Mouse (Mus musculus): ENCODE data around the gene Atl3. TPM values are rescaled to one million over a fixed set of nuclear protein-coding genes. Genes with fewer than 3 reads are reported as not detected.
A peak's percentile ranks its signal among the peaks of the same experiment; 100 is the strongest.
"Not testable (repeated sequence)": the region's sequence is repeated elsewhere in the genome, so short reads cannot be mapped to it uniquely, and the experiment has no call there.

Gene Atl3
- total RNA-seq, 2 experiments from 2014 or later, result 84.3 to 121 TPM

DNA sequence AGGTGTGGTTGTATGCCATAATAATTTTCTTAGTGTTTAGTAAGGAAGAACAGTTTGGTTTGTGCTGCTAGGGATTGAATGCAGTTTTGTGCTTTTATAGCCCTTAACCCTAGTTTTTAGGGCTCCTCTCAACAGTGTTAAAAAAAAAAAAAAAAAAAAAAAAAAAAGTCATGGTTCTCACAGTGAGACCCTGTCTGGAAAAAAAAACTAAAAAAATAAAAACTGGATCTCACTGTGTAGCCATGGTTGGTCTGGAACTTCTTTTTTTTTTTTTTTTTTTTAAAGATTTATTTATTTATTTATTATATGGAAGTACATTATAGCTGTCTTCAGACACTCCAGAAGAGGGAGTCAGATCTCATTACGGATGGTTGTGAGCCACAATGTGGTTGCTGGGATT is 2.2 kb downstream of the Atl3 start:
- not testable (repeated sequence) for DNase-seq (ENCODE audit: low spot score in 2 of 2)

DNA sequence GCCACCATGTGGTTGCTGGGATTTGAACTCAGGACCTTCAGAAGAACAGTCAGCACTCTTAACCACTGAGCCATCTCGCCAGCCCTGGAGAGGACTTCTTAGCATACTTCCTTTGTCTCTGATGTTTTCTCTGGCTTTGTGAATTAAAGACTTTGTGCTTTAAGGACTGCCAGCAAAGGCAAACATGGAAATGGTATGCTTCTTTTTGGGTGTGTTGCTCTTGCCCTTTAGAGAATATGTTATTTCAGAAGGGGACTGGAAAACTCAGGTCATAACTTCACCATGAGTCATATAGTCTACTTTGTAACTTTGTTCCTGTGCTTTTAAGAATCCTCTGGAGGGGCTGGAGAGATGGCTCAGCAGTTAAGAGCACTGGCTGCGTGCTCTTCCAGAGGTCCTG is 5.0 kb downstream of the Atl3 start:
- DNase-seq (ENCODE audit: low spot score in 2 of 2), result no peak

DNA sequence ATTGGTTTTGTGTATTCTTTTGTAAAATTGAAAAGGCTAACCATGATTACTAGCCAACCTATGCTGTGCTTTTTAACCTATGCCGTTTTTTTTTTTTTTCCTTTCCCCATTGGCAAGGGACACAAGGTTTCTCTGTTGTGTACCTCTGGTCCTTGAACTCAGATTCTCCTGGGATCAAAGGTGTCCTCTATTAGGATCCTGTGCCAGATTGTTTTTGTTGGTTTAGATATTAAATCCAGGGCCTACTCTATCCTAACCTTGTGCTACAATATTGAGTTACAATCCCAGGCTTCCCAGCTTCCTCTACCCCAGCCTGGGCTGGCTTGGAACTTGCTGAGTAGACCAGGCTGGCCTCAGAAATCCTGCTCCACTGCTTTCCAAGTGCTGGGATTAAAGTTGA is 6.9 kb downstream of the Atl3 start:
- DNase-seq (ENCODE audit: low spot score in 2 of 2), result no peak

DNA sequence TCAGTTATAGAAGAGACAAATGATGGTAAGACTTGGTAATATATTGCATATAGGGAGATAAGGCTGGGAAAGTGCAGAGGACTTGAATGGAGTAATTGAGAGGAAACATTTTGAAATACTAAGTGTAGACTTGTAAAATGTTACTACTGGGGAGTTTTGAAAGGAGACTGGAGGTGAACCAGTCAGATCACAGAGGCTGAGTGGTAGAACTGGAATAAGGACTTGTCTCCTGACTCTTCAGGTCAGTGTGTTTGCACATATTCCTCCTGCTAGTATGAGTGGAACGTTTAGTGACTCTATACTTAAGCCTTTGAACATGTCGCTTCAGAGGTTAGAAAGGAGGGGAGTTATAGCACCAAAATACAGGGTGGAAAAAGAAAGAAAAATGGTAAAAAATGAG is 8.6 kb downstream of the Atl3 start:
- DNase-seq (ENCODE audit: low spot score in 2 of 2), result no peak

DNA sequence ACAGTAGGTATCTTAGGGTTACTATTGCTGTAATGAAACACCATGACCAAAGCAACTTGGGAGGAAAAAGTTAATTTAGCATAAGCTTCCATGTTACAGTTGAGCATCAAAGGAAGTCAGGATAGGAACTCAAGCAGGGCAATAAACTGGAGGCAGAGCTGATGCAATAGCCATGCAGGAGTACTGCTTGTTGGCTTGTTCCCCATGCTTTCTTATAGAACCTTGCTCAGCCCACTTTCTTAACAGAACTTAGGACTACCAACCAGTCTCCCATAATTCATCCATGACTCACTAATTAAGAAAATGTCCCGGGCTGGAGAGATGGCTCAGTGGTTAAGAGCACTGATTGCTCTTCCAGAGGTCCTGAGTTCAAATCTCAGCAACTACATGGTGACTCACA is 12.5 kb downstream of the Atl3 start:
- no peak for DNase-seq (ENCODE audit: low spot score in 2 of 2)

DNA sequence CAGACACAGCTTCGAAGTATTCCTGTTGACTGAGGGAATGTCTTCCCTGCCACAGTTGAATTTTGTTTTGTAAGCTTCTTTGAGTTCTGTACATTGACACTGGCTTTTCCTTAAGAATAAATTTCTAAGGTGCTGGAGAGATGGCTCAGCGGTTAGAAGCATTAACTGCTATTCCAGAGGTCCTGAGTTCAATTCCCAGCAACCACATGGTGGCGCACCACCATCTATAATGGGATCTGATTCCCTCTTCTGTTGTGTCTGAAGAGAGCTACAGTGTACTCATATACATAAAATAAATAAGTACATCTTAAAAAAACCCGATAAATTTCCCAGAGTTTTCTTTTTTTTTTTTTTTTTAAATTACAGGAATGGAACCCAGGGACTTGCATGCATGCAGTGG is 14.2 kb downstream of the Atl3 start:
- DNase-seq (ENCODE audit: low spot score in 2 of 2), result no peak

DNA sequence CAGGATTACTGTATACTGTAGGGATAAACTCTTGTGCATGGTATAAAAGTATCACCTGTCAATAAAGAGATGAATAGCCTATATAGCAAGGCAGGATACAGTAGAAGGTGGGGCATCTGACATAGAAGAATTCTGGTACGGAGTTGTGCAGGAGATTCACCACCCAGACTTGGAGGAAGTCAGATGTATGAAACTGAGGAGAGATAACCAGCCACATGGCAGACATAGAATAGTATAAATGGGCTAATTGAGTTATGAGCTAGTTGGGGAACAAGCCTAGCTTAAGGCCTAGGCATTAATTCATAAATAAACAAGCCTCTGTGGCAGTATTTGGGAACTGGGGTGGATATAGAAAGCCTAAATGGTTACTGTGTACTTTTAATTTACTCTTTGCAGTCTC is 22.6 kb downstream of the Atl3 start:
- no peak for DNase-seq (ENCODE audit: low spot score in 2 of 2)

DNA sequence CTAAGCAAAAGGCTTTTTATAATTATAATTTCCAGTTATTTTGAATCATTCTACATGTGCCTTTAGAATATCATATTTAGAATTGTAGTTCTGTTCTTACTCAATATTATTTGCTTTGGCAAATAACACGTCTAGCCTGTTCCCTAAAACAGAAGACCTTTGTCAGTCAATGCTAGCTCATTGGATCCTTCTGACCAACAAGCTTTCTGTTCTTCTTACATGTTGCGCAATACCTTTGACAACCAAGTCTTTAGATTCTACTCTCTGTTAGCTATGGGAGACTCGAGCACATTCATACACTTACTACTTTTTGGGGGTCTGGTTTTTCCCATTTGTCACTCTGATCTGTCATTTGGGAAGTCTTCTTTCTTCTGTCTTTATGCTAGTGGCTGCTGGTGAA is 27.8 kb downstream of the Atl3 start:
- no peak for DNase-seq (ENCODE audit: low spot score in 2 of 2)

DNA sequence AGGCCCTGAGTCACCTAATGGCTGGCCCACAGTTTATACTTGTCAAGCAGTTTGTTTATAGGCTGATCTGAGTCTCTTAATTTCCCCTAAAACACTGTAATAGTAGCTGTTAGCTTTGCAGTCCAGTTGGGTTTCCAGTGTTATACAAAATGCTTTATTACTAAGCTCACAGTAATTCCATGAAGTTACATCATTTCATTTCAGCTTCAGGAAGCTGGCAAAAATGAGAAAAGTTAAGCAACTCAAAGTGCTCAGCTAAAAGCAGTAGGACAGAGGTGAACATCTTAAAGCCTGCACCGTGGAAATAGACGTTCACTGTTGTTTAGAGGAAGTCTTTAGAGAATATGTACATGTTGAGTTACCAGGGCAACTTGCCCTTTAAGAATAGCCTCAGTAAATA is 29.0 kb downstream of the Atl3 start:
- no peak for DNase-seq (ENCODE audit: low spot score in 2 of 2)

DNA sequence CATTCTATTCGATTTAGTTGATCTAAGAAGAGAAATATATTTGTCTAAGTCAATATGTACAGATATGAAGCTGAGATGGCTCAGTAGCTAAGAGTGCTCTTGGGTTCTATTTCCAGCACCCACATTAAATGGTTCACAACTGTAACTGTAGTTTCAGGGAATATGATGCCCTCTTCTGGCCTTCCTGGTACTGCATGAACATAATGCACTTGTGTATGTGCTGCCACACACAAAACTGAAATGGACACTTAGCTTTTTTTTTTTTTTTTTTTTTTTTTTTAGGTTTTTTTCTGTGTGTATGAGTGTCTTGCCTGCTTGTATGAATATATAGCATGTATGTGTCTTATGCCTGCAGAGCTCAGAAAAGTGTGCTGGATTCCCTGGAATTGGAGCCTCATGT is 29.5 kb downstream of the Atl3 start:
- DNase-seq (ENCODE audit: low spot score in 2 of 2), result no peak

DNA sequence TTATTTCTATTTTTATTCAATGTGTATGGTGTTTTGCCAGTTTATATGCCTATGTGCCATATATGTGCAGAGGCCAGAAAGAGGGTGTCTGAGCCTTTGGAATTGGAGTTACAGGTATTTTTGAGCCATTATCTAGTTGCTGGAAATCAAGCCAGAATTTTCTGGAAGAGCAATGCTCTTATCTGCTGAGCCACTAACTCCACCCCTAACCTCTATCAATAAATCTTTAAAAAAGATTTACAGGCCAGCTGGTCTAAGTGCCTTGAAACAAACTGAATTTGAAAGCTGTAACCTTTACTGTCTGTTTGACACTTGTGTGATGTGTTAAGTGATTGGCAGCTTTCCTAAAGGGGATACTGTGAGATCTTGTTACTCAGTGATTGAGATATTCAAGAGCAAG is 29.9 kb downstream of the Atl3 start:
- DNase-seq (ENCODE audit: low spot score in 2 of 2), result no peak

DNA sequence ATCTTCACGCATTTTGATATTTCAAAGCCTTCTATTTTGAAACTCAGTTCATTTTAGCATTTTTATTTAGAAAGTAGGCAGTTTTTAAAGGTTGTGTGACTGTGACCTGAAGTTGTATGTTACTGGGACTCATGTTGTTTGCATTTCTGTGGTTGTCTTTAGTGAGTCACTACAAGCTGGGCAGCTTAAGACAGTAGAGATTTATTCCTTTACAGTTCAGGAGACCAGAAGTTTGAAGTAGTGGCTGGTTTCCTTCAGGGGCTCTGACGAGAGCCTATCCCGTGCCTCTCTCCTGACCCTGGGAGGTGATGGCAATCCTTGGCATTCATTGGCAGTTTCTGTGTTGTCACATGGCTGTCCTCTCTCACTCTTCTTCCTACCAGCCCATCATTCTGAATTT is 31.0 kb downstream of the Atl3 start:
- DNase-seq (ENCODE audit: low spot score in 2 of 2), result no peak

DNA sequence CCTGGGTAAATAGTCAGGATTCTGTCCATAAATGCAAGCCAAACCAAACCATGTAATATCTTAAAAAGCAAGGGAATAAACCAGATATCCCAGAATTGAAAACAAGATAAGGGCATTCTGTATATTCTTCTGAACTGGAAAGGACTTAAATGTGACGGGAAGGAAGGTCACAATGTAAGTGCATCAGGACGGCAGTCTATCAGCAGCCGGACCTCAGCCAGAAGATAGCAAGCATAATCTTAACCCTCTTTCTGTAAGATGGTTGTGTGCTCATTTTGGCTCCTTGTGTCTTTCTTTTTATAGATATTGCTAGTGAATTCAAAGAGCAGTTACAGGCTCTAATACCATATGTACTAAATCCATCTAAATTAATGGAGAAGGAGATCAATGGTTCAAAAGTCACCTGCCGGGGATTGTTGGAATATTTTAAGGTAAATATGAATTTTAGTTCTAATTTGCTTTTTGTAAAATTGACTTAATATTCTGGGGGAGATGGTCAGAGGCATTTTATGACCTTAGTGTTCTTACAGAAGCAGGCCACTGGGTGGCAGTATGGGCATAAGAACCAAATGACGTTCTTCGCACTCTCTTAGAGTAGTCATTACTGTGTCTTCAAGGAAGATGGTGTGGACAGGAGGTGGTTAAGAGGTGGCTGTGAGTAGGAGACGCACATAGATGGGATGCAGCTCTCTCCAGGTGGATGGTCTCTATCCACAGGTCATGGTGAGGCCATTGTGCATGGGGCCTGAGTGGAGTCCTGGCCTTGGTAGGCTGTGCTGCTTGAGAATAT is 35.0 kb downstream of the Atl3 start:
- DNase-seq (ENCODE audit: low spot score in 2 of 2), result peak; percentile 49 to 65

DNA sequence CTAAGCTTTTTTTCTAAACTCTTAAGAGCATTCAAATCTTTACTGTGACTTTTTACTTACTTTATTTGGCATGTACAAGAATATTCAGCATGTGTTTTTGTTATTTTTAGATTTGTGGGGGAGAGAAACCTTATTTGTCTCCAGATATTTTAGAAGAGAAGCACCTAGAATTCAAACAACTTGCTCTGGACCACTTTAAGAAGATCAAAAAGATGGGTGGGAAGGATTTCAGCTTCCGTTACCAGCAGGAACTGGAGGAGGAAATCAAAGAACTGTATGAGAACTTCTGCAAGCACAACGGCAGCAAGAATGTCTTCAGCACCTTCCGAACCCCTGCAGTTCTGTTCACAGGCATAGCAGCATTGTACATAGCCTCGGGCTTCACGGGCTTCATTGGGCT is 38.1 kb downstream of the Atl3 start:
- no peak for DNase-seq (ENCODE audit: low spot score in 2 of 2)

DNA sequence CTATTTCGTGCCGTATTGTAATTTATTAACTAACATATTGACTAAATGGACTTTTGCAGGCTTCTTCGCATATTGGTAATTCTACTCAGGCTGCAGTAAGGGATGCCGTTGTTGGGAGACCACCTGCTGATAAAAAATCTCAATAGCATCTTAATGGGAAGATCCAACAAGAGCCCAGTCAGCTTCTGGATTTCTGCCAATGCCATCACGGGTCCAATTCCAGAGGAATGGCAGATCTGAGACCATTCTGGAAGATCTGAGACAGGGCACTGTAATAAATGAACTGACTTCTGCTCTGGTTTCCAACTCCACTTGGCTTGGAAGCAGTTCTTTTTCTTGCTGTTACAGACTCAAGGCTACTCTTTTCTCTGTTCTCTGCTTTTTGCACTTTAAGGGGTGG is 40.1 kb downstream of the Atl3 start:
- DNase-seq (ENCODE audit: low spot score in 2 of 2), result no peak

DNA sequence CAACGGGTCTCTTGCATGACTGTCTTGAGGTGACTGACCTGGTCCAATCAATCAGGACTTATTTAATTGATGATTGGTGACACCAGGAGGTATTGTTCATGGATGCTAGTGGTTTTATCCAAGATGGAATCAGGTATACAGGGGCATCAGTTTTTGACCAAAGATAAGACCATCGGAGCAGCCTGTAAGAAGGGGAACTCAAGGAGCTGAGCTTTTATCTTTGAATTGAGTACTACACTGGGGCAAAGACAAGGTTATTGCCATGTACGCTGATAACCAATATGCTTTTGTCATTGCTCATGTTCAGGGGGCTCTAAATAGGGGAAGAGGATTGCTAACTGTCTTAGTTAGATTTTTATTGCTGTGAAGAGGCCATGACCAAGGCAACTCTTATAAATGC is 55.1 kb downstream of the Atl3 start:
- DNase-seq (ENCODE audit: low spot score in 2 of 2), result no peak

DNA sequence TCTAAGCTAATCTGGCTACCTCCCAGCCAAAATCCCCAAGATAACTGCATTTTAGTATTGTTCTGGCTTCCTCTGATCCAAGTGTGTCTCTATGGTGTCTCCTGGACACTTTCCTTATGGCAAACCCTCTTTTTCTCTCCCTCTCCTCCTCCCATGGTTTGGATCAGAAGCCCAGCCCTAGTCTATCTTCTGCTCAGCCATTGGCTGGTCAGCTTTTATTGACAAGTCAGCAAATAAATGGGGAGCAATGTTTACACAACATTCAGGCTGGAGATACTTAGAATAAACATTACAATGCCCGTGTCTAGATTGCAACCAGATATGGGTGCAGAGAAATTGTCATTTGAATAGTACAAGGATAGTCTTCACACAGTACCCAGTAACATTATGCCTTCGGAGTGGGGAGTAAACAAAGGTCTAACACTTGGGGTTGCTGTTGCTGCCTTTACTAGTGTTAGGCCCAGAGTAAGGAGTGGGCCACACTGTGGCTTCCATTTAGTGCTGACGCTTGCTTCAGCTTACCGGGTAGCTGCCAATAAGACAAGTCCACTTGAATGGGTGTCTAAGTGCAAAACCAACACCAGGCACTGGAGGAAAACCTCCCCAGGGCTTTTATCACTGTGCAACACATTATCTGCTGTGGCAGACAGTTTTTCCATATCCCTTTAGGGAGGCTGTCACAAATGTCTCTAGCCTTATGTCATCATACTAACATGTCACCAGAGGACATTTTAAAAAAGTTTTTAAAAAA is 57.9 kb downstream of the Atl3 start:
- DNase-seq (ENCODE audit: low spot score in 2 of 2), result no peak

DNA sequence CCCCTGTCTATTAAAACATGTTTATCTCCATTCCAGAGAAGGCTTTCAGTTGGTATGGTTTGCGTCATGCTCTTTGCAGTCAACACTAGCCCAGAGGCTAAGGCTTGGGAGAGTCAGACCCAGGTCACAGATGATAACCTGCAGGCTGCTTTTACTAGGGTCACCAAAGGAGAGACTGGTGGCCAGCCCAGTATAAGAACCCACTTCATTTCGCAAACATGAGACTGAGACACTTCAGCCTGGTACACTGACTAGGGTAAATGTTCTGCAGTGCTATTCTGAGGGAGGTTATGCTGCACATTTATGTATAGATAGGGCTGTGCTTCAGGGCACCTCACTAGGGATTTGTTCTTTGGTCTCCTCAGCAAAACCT is 58.4 kb downstream of the Atl3 start:
- no peak for DNase-seq (ENCODE audit: low spot score in 2 of 2)

DNA sequence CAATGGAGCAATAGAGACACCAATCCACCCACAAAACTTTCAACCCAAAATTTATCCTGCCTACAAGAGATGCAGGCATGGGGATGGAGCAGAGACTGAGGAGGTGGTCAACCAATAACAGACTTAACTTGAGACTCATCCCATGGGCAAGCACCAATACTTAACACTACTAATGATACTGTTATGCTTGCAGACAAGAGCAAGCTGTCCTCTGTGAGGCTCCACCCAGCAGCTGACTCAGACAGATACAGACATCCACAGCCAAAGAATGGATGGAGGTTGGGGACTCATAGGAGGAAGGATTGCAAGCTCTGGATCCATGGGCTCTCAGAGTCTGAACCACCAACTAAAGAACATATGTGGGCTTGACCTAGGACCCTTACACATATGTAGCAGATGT is 59.6 kb downstream of the Atl3 start:
- no peak for DNase-seq (ENCODE audit: low spot score in 2 of 2)

DNA sequence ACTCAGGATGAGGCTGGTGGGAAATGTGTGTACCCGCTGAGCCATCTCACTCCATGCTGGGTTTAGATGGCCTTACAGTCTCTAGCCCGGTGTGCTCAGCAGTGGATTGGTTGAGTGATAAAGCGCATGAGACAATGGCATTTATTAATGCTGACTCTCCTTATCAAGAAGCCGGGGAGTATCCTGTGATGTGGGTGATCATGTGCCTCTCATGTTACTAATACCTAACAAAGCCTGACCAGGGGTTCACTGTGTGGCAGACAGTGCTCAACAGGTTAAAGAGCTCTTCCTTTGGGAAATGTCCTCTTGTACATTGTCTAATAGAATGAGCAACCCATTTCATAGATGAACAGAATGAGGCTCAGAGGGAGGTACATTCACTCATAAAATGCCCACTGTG is 61.0 kb downstream of the Atl3 start:
- DNase-seq (ENCODE audit: low spot score in 2 of 2), result no peak

DNA sequence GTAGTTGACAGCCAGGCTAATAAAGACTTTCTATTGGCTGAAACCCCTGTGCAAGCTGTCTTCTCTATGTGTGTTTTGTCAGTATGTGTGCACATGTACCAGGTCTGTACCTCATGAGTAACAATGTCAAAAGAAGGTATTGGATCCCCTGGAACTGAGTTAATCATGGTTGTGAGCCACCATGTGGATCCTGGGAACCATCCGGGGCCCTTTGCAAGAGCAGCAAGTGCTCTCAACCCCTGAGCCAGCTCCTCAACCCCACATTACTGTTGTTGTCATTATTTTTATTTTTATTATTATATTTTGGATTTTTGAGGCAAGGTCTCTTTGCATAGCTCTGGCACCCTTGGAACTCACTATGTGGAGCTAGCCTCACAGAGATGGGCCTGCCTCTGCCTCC is 62.8 kb downstream of the Atl3 start:
- no peak for DNase-seq (ENCODE audit: low spot score in 2 of 2)

DNA sequence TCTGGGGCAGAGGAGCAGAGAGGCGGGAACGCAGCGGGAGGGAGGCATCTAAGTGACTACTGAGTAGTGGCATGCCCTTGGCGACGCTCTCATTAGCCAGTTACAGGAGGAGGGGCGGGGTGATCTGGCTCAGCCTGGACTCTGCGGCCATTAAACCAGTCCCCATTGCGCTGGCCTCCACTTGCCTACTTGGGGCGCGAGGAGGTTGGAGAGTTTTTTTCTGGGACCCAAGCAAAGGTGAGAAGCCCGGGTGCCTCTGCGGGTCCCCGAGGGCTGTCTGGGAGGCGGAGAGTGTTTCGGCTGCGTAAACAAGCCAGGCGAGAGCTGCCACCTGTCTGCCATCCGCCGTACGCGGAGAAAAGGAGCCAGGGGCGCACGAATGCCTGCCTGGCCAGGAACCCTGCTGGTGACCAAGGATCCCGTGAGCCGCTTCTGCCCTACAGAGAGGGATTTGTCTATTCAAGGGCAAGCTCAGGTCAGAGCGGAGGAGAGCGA is 63.5 kb downstream of the Atl3 start, which contains the start of gene Pla2g16:
Gene Pla2g16, plus strand, starts transcription at position 132 of the 495 bp plus-strand sequence.
- peak; percentile 66 to 70 for DNase-seq (ENCODE audit: low spot score in 2 of 2)

DNA sequence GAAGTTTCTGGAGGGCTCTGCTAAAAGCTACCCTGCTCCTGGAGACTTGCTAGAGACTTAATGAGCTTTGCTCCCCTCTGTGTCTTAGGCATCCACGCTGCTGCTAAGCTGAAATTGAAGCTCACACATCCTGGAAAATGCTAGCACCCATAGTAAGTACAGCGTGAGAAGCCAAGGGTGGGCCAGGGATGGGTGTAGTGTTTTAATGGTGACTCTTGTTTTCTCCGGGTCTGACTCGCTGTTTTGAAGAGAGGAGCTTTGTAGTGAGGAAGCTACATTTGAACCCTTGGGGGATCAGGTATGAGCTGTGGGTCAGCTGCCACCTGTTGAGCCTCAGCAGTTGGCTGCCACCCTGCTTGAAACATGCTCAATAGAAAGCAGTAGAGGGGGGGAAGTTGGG is 64.0 kb downstream of the Atl3 start:
- DNase-seq (ENCODE audit: low spot score in 2 of 2), result no peak
